Mouse (Mus musculus): Measurements from ENCODE around the gene Lrig1. TPM values are rescaled to one million over a fixed set of nuclear protein-coding genes. Genes with fewer than 3 reads are reported as not detected.

Gene Lrig1
- polyA plus RNA-seq, 1 experiment from 2014 or later = 23.8 TPM

DNA sequence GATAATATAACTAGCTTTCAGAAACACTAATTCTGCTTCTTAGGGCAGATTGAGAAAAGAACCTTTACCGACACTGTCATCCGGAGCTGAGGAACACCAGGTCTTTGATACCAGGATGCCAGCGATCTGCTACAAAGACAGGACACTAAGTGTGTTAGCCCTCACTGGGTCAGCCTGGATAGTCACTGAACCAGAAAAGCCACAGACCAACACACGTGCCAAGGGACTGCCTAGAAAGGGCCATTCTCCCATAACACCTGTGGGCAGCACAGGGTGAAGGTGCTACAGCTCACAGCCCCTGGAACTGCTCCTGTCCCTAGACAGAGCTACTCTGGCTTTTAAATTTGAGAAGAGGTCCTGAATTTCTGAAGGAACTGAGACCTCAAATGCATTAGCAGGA is 32.8 kb downstream of the Lrig1 start:
- H3K27ac ChIP-seq (replicated peaks) = no peak overlapping the region
- ATAC-seq (ENCODE audit: low FRiP score, low read depth) = no peak
- 79% methylated on average over 4 of the region's 4 CpGs for WGBS
- no peak overlapping the region for H3K4me3 ChIP-seq
- H3K27me3 ChIP-seq = no peaks in the 10 kb centered on the region
- H3K36me3 ChIP-seq = no peaks in the 10 kb centered on the region
- no peaks in the 10 kb centered on the region for H3K9me3 ChIP-seq
- no peak overlapping the region for H3K9ac ChIP-seq
- H3K4me2 ChIP-seq = no peak overlapping the region
- peaks cover 28% of the 10 kb centered on the region for H3K4me1 ChIP-seq (replicated peaks)

DNA sequence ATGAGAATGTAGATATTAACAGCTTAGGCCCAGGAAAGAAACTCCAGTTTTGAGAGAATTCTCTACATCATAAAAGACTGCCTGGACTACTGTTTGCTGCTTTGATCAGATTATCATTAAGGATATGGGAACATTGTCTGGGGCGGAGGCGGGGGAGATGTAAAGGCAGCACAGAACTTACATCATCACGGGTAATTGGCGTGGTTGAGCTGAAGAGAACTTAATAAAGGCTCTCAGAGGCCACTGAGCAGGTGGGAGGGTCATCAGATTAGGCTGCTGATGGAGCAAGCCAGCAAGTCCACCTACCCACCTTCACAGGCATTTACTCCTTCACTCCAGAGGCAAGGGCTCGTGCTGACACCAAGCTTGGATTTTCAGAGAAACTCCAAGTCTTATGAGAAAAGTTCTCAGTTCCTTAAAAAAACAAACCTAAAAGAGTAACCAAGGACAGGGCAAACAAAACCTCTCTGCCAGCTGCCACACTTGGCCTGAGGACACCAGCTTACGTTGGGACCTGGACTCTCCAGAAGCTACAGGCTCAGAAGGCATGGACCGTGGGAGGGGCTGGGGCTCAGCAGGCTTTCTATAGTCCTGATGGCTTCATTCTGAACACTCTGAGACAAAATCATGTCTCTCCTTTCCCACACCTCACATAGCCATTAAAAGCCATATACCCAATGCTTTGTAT is 33.4 kb downstream of the Lrig1 start:
- no peak overlapping the region for H3K4me2 ChIP-seq
- no peaks in the 10 kb centered on the region for H3K27me3 ChIP-seq
- no peak overlapping the region for H3K9ac ChIP-seq
- peaks cover 28% of the 10 kb centered on the region for H3K4me1 ChIP-seq (replicated peaks)
- no peaks in the 10 kb centered on the region for H3K36me3 ChIP-seq
- no peak overlapping the region for H3K27ac ChIP-seq (replicated peaks)
- no peak for ATAC-seq (ENCODE audit: low FRiP score, low read depth)
- H3K9me3 ChIP-seq = no peaks in the 10 kb centered on the region
- no peak overlapping the region for H3K4me3 ChIP-seq
- 72% methylated on average over 7 of the region's 7 CpGs for WGBS

- no peak overlapping the region for H3K4me2 ChIP-seq
- no peaks in the 10 kb centered on the region for H3K9me3 ChIP-seq
- H3K4me1 ChIP-seq (replicated peaks) = peaks cover 28% of the 10 kb centered on the region
- ATAC-seq (ENCODE audit: low FRiP score, low read depth) = no peak
- no peak overlapping the region for H3K4me3 ChIP-seq
- no peaks in the 10 kb centered on the region for H3K36me3 ChIP-seq
- no peaks in the 10 kb centered on the region for H3K27me3 ChIP-seq
- WGBS = 58% methylated on average over 1 of the region's 1 CpGs
- no peak overlapping the region for H3K9ac ChIP-seq
- H3K27ac ChIP-seq (replicated peaks) = no peak overlapping the region
These were observed 34.3 kb downstream of the Lrig1 start for GRCm38 (mm10) chr6:94665677-94666076.

DNA sequence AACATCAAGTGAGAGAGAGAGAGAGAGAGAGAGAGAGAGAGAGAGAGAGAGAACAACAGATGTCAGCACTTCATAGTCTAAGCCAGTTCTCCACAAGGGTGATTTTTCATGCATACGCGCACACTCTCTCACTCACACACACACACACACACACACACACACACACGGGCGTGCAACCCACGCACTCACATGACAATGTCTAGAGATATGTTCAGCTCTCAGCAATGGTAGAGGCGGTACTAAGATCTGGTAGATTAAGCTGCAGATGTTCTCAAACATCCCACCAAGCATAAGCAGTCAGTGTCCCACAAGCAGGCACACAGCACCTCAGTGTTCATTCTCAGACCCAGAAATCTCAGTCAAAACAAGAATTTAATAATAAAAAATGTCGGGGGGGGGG is 34.7 kb downstream of the Lrig1 start:
- Histone ChIP-seq H3K4me1 (replicated peaks) (peaks cover 28% of the 10 kb centered on the region), H3K27me3 (no peaks in the 10 kb centered on the region), H3K9ac (no peak overlapping the region), H3K4me2 (no peak overlapping the region), H3K36me3 (no peaks in the 10 kb centered on the region), H3K27ac (replicated peaks) (no peak overlapping the region), H3K9me3 (no peaks in the 10 kb centered on the region), H3K4me3 (no peak overlapping the region)
- no peak for ATAC-seq (ENCODE audit: low FRiP score, low read depth)
- WGBS = 81% methylated on average over 7 of the region's 7 CpGs

GRCm38 (mm10) chr6:94664000-94664399 is 36.0 kb downstream of the Lrig1 start:
- Histone ChIP-seq H3K9me3 (no peaks in the 10 kb centered on the region), H3K36me3 (no peaks in the 10 kb centered on the region), H3K4me2 (no peak overlapping the region), H3K27me3 (no peaks in the 10 kb centered on the region), H3K4me1 (replicated peaks) (peaks cover 25% of the 10 kb centered on the region), H3K9ac (no peak overlapping the region), H3K27ac (replicated peaks) (no peak overlapping the region), H3K4me3 (no peak overlapping the region)
- ATAC-seq (ENCODE audit: low FRiP score, low read depth) = no peak
- whole genome bisulfite sequencing = 85% methylated on average over 6 of the region's 6 CpGs

GRCm38 (mm10) chr6:94661923-94662322 is 38.0 kb downstream of the Lrig1 start:
- H3K4me1 ChIP-seq (replicated peaks) = peaks cover 21% of the 10 kb centered on the region; the same call in 1 of the 2 replicates
- no peak overlapping the region for H3K27ac ChIP-seq (replicated peaks)
- no peaks in the 10 kb centered on the region for H3K27me3 ChIP-seq
- H3K4me2 ChIP-seq = no peak overlapping the region
- WGBS = 84% methylated on average over 9 of the region's 9 CpGs
- no peak for ATAC-seq (ENCODE audit: low FRiP score, low read depth)
- no peak overlapping the region for H3K4me3 ChIP-seq
- H3K9me3 ChIP-seq = no peaks in the 10 kb centered on the region
- H3K9ac ChIP-seq = no peak overlapping the region
- no peaks in the 10 kb centered on the region for H3K36me3 ChIP-seq

GRCm38 (mm10) chr6:94661321-94661720 is 38.6 kb downstream of the Lrig1 start:
- WGBS = 94% methylated on average over 8 of the region's 8 CpGs
- Histone ChIP-seq H3K4me3 (no peak overlapping the region), H3K9me3 (no peaks in the 10 kb centered on the region), H3K4me2 (no peak overlapping the region), H3K36me3 (no peaks in the 10 kb centered on the region), H3K27me3 (no peaks in the 10 kb centered on the region), H3K9ac (no peak overlapping the region), H3K27ac (replicated peaks) (no peak overlapping the region), H3K4me1 (replicated peaks) (peaks cover 22% of the 10 kb centered on the region)
- ATAC-seq (ENCODE audit: low FRiP score, low read depth) = no peak

- peaks cover 21% of the 10 kb centered on the region for H3K4me1 ChIP-seq (replicated peaks)
- H3K36me3 ChIP-seq = no peaks in the 10 kb centered on the region
- H3K27me3 ChIP-seq = no peaks in the 10 kb centered on the region
- H3K27ac ChIP-seq (replicated peaks) = no peak overlapping the region
- no peak overlapping the region for H3K9ac ChIP-seq
- ATAC-seq (ENCODE audit: low FRiP score, low read depth) = no peak
- no peaks in the 10 kb centered on the region for H3K9me3 ChIP-seq
- WGBS = 71% methylated on average over 4 of the region's 4 CpGs
- H3K4me3 ChIP-seq = no peak overlapping the region
- H3K4me2 ChIP-seq = no peak overlapping the region
These were observed 40.0 kb downstream of the Lrig1 start for GRCm38 (mm10) chr6:94659886-94660333.

DNA sequence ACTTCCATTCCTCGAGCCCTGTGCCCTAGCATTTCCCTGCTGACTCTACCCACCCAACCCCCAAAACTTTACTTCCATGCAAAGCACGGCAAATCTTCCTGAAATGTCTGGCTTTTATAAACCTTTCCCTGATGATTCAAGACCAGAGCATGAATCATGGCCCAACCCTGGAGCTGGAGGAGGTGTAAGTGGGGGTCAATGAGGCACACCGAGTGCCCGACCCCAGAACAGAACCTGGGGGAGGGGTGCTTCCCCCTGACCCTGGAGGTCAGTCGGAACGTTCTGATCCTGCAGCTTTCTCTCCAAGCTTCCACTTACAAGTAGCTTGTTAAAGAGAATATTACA is 41.9 kb downstream of the Lrig1 start:
- Histone ChIP-seq H3K27ac (replicated peaks) (no peak overlapping the region), H3K9ac (no peak overlapping the region), H3K27me3 (no peaks in the 10 kb centered on the region), H3K9me3 (no peaks in the 10 kb centered on the region), H3K4me2 (no peak overlapping the region), H3K4me3 (no peak overlapping the region), H3K4me1 (replicated peaks) (peaks cover 21% of the 10 kb centered on the region), H3K36me3 (no peaks in the 10 kb centered on the region)
- ATAC-seq (ENCODE audit: low FRiP score, low read depth) = no peak
- WGBS = 64% methylated on average over 6 of the region's 6 CpGs

GRCm38 (mm10) chr6:94657204-94658135 is 42.5 kb downstream of the Lrig1 start:
- Histone ChIP-seq H3K4me3 (no peak overlapping the region), H3K9me3 (no peaks in the 10 kb centered on the region), H3K36me3 (no peaks in the 10 kb centered on the region), H3K4me1 (replicated peaks) (peaks cover 25% of the 10 kb centered on the region), H3K9ac (no peak overlapping the region), H3K27me3 (no peaks in the 10 kb centered on the region), H3K27ac (replicated peaks) (no peak overlapping the region), H3K4me2 (no peak overlapping the region)
- ATAC-seq (ENCODE audit: low FRiP score, low read depth) = no peak
- 78% methylated on average over 12 of the region's 12 CpGs for WGBS

DNA sequence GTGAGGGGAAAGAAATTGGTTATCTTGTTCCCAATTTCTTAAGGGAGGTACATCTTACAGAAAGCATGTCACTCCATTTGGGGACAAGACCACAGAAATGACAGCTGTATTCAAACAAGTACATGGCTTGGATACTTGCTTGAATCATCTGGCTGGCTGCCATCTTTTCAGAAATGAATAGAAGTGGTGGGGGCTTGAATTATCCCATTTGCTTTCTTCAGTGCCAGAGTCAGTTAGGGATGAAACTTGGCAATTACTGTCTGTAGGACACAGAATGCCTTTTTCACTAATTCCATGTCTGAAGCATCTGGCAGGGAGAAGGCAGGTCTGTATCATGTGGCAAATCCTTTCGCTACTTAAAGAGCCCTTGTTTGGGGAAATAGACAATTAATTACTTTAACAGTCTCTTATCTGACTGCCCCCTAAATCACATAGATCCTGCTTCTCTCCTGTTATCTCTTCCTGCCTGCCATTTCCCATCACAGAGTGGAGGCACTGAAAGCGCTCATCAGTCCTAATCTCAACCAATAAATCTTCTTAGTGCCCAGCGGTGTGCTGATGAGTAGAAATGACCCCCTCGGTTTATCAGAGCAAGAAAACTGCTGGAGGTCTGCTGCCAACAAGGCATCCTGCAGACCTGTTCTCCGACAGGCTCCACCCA is 44.0 kb downstream of the Lrig1 start:
- 0 out of 2 replicates have a peak overlapping the region, but pooled peaks have one; percentile 57 for H3K27ac ChIP-seq (replicated peaks)
- no peak overlapping the region for H3K9ac ChIP-seq
- no peaks in the 10 kb centered on the region for H3K36me3 ChIP-seq
- 37% methylated on average over 5 of the region's 5 CpGs for WGBS
- H3K4me2 ChIP-seq = no peak overlapping the region
- H3K4me3 ChIP-seq = no peak overlapping the region
- ATAC-seq (ENCODE audit: low FRiP score, low read depth) = peak; percentile 61; the same call in 1 of the 2 replicates
- H3K9me3 ChIP-seq = no peaks in the 10 kb centered on the region
- H3K27me3 ChIP-seq = no peaks in the 10 kb centered on the region
- peaks cover 29% of the 10 kb centered on the region for H3K4me1 ChIP-seq (replicated peaks)

All from hindbrain, embryonic 15.5 days (tissue).